Mouse (Mus musculus): ENCODE measurements around the gene Tent2.

DNA sequence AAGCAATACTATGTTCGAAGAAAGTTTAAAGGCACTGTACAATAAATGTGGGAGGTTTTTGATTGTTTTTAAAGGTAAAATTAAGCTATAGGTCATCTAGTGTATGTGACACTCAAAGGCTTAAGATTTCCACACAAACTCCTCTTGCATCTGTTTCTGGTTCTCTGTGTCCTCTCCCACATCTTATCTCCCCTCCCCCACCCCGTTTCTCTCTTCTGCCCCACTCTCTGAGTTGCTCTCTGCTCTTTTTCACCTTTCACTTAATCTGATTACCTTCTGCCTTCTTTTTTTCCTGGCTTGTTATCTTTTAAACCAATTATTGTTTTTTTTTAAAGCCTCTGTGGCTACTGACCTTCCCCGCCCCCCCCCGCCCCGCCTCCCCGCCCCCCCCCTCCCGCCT, 47.4 kb upstream of the Tent2 start:
- TF ChIP-seq CTCF (IDR thresholded peaks at IDR 0.05) (no peak), POLR2A (IDR thresholded peaks at IDR 0.05; ENCODE audit: insufficient read depth, low read depth, low read length) (no peak), EP300 (IDR thresholded peaks at IDR 0.05; ENCODE audit: insufficient read depth, low read depth, low read length) (no peak)

Measured in heart, adult 2 months (tissue).